Mouse (Mus musculus) olfactory bulb, adult 2 months (tissue): ENCODE measurements around the gene Rrp1.

Experiments
- CTCF ChIP-seq: fragments of 200-500 bp; IDR thresholded peaks from 2 replicates; pipeline ENCODE4 v1.5.1; 2012; ENCODE audit warnings: low read depth, mild to moderate bottlenecking, low read length, moderate library complexity; ENCODE audit not compliant: insufficient read depth
- POLR2A ChIP-seq: fragments of 200-500 bp; IDR thresholded peaks from 2 replicates; pipeline ENCODE4 v1.6.1; 2012; ENCODE audit warnings: mild to moderate bottlenecking, low read depth, low read length, moderate library complexity; ENCODE audit not compliant: insufficient read depth

- TF ChIP-seq CTCF: peak; percentile 96
- TF ChIP-seq POLR2A: peak; percentile 64
These were observed at the start of gene Rrp1 for GRCm38 (mm10) chr10:78412319-78413151.
